Mouse (Mus musculus) right cerebral cortex, adult 2 months (tissue): ENCODE measurements at regions not wholly inside any gene's neighbourhood (a gene's known extent, or its start where the extent isn't known, plus 50 kb on each side); places are given as distances from the start of the nearest gene placed in this dataset.

Source experiments
- DNase-seq, 2 experiments: peaks; one replicate each; pipeline ENCODE4 v3.0.0; 2021 to 2022; ENCODE audit warnings: low spot score in 2 of 2

DNA sequence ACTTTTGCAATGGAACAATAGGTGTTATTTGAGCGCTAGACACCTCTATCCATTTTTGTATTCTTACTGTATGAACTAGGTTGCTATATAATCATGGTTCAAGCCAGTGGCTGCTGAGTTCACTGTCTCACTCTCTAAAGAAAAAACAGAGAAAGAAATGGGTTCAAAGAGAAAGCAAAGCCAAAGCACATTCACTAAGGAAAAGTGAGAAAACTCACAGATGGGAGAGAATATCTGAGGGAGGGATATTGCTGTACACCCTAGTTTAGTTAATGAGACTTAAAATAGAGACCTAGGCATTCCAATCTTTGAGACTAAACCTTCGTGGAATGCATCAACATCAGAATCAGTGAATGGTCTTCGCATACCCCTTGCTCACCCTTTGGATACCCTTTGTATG lies 371.0 kb downstream of the Fam198b start:
- no peak for DNase-seq

DNA sequence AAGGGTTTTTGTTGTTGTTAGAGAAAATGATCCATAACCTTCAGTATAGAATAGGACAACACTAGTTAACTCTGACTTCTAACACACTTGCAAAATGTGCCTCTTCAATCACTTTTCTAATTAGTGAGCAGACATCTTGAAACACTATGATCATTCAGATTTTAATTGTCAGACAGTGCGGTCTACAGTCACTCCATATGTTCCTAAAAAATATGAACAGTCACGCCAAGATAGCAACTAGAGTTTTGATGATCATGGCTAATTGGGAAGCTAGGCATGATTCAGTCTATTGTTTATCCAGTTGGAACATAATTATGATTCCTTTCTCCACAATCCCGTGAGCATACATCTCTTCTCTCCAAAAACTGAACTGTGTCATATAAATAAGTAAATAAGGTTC lies 372.1 kb downstream of the Fam198b start:
- no peak for DNase-seq

DNA sequence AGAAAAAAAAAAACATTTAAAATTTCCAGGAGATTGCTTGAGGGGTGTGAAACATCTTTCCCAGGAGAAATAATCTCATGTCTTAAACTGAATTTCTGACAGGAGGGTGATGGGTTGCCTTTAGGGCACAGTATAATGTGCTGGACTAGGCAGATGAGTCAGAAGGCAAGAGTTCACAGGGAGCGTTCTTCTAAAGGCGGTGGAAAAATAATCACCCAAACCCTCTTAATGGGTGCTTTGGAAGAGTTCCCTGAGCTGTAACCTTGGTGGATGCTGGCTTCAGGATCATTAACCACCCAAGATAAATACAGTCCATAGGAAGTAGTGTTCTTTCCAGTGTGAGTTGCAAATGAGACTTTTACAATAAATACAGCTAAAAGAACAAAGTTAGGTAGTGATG lies 378.8 kb downstream of the Fam198b start:
- DNase-seq = no peak

DNA sequence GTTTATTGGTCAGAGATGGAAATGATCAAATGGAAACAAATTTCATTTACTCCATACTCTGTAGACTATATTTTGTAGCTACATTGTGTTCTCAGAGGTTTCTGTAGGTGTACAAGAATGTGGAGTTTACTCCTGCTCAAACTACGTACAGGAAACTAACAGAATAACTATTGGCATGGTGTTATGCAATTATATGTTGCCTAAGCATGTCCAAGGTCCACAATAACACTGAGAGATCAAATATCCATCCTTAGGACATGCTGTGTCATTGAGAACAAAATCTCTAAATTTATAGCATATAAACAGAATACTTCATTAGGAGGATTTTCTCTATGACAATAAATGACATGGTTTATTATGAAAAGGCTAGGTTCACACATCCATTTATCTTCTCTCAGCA lies 400.3 kb downstream of the Fam198b start:
- no peak for DNase-seq

DNA sequence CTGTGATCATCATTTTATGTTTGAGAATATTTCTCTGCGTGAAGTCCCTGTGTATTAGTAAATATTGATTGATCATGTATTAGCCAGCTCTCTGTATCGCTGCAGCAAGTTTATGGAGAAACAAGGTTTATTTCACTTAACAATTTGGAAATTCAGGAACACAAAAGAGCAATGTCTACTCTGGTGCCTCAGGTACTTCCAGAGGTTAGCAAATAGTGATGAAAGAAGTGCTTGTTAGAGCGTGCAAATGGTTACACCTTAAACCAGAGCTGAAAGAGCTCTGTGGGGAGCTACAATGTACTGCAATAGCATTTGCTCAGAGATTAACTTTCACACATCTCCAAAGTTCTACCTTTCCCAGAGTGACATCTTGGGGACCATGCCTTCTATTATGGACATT lies 400.9 kb downstream of the Fam198b start:
- no peak for DNase-seq

DNA sequence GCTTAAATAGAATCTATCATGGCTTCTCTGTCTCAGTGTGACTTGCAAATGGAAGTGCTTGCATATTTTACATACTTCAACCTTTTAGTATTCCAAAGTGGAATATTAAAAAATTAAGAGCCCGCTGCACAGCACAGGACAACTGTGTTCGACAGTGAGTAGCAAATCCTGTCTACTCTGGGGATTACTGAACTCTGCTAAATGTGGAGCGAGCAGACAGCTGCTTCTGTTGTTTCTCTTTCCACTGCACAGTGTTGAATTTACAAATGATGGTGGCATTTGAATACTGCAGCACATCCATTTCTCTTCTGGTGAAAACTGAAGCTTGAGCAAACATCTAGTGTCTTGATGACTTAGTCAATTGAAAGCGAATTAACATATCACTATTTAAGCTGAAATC lies 409.2 kb downstream of the Fam198b start:
- no peak for DNase-seq

DNA sequence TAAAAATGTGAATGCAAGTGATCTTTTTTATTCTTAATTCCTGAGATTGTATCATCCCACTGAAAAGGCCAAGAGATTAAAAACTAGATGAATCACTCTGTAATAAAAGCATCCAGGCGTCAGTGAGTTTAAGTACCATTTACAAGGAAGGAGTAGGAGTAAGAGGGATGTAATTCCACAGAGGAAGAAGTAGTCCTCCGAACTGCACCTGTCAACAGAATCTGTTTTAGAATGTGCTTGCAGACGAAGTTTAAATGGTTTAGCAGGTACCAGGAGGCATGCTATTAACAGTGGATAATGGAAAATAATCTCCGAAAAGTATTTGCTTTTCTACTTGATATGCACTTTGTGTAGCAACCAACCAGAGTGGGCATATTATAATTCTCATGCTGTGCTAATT lies 423.3 kb downstream of the Fam198b start:
- peak in 1 of 2 experiments; percentile 24 for DNase-seq

DNA sequence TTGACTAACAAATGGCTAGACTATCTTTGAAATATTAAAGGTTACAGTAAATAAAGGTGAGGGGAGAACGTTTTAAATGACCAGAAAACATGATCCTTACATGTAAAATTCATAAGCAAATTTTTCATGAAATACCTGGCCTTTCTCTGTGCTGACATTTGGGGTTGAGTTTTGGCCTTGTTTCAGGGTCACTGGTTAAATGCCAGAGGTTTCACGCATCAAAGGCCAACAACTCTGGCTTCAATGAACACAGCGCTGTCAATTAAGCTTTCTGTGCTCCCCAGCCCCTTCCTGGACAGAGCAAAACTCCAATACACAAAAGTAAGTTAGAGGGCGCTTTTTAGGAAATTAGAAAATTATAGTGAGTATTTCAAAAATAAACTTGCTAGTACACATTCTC lies 425.6 kb downstream of the Fam198b start:
- no peak for DNase-seq

DNA sequence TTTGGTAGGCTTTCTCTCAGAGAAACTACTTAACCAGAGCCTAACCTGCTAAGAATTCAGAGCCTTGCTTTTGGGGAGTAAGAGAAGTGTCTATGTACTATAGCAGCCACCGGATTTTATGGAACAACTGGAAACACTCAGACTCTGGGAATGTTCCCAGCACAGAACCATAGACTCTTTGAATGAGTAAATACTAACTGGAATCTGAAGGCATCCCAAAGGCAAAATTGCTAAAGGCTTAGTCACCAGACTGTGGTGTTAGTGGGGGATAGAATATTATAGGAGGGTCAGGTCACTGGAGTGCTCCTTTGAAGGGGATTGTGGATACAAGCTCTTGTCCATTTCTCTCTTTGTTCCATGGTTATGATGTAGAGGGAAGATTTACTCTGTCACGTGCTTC lies 427.4 kb downstream of the Fam198b start:
- no peak for DNase-seq

DNA sequence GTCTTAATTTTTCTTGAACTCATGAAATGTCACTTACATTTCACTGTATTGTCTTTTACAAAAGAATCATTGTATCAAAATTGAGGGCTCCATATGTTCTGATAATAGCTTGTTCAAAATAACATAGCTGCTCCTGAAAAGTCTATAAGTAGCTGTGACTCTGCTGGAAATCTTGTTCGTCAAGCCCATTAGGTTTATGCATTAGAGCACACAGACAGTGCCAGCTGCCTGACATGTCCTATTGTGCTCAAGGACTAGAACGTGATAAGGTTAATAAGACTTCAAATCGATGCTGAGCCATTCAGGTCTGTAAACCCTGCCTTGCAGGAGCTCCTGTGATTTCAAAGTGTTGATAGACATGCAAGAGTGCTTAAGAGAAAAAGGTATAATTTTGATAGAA lies 438.0 kb downstream of the Fam198b start:
- DNase-seq = no peak

DNA sequence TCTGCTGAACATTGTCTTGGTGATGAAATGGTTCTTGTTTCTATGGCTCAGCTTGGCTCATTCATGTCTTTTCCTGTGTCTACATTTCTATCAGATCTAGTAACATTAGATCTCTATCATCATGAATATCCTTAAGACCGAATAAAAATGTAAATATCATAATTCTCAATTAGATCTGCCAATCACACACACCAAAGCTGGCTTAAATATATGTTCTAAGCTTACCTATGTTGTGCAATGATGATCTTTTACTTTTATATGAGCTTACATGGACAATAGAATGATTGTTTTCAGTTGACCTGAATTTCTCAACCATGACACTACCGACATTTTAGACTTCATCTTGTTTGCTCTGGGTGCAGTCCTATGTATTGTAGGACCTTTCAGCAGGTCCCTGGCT lies 440.4 kb downstream of the Fam198b start:
- DNase-seq = no peak

DNA sequence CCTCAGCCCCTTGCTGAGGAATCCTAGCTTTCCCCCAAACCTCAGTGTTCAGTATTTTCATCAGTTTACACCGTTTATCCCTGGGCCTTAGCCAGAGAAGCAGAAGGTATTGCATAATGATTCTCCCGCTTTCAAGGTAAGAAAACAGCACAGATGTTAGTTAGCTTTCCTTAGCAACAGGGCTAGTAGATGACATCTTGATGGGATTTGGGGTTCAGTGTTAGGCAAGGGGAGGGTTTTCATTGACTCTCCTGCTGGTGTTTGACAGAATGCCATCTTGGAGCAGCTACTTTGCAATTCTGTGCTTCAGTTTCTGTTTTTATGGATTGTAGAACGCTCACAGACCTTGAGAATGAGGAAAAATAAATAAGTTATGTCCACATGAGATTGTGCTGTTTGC lies 447.4 kb downstream of the Fam198b start:
- no peak for DNase-seq

DNA sequence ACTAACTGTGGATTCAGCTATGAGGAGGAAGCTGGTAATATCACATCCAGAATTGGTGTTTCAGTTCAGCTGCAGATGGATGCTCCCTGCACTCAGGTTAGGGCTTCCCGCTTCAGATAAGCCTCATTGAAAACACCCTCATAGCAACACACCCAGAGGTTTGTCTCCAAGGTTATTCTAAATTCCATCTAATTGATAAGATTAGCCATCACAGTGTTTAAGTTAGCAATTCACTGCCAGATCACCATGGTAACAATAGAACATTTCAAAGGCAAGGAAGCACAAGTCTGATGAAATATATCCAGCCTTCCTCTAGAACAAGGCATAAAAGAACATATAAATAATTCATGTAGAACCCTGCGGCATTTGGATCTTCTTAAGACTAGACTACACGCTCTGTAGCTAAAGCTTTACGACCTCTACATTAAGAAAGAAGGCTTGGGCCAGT lies 450.1 kb downstream of the Fam198b start:
- peak; percentile 39 to 64 for DNase-seq

DNA sequence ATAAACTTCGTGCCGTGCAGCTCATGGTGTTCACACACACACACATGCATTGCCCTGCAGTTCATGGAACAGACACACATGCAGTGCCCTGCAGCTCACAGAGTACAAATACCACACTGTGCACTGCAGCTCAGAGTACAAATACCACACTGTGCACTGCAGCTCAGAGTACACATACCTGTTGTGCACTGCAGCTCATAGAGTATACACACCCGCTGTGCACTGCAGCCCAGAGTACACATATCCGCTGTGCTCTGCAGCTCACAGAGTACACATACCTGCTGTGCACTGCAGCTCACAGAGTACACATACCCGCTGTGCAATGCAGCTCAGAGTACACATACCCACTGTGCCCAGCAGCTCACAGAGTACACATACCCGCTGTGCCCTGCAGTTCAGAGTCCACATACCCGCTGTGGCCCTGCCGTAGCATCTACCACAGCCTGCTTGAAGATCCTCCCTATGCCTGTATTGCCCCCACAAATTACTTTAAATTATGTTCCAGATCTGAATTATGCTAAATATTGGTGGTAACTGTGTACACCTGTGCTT lies 451.9 kb downstream of the Fam198b start:
- DNase-seq = no peak

DNA sequence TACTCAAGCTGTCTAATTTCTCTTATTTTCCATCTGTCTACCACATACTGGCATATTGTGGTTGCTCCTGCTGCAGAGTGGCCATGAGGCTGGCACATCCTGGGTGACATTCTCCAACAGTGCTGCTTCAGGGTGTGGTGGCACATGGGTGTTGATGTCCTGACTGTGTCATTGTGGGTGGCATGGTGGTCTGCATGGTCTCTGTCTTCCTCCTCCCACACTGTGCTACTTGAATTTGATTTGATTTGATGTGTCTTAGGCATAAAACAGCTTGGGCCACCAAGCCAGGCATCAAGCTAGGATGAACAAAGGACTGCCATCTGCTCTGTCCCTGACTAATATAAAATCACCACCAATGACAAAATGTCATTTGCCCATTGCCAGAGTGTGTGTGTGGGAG lies 434.7 kb downstream of the Gria2 start:
- no peak for DNase-seq

DNA sequence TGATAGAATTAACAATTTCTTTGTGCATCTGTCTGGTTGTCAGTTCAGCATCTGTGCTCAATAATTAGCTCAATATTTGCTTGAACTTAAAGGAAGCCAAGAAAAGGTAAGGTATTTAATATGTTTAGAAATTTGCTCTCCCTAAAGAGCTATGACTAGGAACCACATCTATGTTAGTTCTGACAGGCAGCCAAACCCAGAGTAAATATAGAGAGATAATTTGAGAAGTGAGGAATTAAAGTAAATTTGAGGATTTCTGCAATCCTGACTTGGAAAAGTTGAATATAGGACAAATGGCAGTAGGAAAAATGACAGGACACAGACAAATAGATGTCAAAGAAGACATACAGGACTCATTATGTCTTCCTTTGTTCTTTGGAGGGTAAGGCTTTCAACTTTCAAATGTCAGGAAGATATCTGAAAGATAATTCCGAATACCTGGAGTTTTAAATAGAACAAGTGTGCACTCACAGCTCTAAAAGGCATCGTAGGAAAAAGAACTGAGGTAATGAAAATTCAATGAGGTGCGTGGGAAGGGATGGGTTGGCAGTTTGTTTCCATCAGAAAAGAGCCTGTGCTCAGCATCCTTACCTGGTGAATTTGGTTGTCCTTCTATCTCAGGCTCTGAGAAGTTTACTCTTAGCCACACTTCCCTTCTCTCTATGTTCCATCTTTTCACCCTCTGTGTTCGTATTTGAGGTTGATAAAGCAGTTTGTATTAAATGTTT lies 433.3 kb downstream of the Gria2 start:
- DNase-seq = no peak

DNA sequence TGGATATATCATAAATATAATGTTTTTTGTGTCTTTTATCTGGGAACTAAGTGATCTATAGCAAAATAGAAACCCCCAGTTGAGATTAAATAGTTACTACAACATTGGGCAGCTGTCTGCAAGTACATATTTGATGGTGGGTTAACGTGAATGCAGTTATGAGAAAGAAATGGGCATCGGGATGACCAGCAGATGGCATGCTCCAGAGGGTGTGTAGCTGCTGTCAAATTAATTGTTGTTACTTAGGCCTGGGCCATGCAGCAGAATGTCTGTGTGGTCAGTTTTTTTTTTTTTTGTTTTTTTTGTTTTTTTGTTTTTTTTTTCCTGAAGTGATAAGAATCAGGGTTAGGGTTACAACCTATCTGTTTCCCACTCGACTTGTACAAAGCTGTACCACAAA lies 430.2 kb downstream of the Gria2 start:
- DNase-seq = no peak

DNA sequence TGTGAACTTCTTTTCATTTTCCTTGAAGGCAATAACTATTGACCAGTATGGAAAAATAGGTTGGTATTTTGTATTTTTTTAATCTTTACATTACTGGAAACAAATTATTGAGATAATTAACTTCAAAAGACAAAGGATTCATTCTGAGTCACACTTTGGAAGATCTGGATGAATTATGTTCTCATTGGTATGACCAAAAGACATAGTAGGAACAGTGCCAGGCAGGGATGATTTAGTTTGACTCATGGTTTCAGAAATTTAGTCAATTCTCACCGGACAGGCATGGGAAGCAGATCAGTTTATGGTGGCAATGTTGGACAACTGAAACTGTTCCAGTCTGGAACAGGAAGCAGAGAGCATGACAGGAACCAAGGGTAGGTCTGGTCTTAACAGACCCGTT lies 416.6 kb downstream of the Gria2 start:
- no peak for DNase-seq

DNA sequence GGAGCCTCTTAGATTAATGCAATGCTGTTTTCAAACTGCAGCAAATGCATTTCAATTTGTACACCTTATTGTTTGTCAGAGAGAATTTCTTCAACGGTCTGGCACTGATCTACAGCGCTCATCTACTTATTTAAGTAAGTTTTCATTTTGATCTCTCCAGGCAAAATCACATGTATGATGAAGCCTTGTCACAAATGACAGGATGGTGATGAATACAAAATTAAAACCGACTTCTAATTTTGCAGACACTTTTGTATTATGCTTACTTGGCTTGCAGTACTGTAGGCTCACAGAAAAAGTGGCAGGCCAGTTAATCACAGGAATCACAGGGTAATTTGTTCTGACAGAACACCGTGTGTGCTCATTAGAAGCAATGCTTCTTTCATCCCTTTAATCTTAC lies 406.4 kb downstream of the Gria2 start:
- DNase-seq = no peak

DNA sequence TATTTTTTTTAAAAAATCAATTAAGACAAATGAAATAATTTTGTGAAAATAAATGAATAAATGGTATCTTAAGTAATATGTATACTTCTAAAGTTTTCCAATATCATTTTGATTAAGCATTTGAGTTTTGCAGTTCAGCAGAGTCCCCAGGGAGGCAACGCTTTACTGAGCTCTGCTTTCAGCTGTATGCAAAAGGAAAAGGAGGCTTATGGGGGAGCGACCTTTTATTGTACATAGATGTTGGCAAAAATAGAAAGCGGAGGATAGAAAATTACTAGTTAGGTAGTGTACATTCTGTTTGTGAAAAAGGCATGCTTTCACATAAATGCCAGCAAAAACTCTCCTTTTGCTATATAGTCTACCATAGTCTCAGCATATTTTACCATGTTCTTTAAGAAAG lies 382.2 kb downstream of the Gria2 start:
- DNase-seq = no peak

DNA sequence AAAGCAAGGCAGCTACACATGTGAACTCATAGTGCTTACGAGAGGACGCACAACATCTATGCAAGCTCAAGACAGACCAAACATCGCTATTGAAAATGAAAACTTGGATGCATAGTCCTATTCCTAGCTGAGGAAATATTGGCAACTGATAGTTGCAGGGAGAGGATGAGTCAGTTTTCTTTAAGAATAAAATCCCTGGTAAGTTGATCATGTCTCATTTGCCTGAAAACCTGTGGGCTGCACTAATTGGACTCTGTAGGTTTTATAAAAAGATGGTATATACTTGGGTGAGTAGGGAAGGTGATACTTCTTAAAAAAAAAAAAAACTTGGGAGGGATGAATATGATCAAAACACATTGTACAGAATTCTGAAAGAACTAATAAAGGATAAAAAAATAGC lies 381.2 kb downstream of the Gria2 start:
- no peak for DNase-seq

DNA sequence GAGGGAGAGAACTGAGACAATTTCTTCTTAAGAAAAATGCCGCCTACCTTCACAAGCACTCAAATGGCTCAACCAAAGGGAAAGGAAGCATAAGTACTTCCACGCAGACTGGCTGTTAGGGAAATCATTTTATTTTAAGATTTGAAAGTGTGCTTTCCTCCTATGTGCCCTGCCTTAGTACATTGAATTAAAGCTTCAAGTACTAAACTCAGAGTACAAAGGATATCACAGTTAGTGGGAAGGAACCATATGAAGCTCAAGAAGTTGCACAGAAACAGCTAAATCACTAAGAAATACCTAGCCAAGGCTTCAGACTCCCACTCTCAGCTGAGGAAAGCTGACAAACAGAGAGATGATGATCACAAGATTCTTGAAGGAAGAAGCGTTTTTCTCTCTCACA lies 380.5 kb downstream of the Gria2 start:
- peak; percentile 5 to 35 for DNase-seq

DNA sequence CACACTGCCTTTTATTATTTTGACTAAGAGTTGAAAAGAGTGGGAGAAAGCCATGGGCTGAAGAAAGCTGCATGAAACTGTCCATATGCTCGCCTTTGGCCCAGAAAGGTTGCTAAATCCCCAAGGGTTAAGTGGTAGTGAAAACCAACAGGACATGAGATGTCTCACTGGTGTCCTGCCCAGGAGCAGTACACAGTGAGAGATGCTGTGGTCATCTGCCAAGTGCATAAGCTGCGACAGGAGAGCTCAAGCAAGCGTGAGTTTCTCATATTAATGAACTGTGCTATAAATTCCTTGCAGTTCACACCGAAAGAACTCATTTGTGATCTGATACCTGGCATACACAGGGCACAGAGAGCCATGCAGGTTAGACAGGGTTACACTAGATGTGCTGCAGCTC lies 380.0 kb downstream of the Gria2 start:
- DNase-seq = peak; percentile 4 to 23
